Mouse (Mus musculus): ENCODE results near the gene Gm20696.

Gm20696 gene

DNA sequence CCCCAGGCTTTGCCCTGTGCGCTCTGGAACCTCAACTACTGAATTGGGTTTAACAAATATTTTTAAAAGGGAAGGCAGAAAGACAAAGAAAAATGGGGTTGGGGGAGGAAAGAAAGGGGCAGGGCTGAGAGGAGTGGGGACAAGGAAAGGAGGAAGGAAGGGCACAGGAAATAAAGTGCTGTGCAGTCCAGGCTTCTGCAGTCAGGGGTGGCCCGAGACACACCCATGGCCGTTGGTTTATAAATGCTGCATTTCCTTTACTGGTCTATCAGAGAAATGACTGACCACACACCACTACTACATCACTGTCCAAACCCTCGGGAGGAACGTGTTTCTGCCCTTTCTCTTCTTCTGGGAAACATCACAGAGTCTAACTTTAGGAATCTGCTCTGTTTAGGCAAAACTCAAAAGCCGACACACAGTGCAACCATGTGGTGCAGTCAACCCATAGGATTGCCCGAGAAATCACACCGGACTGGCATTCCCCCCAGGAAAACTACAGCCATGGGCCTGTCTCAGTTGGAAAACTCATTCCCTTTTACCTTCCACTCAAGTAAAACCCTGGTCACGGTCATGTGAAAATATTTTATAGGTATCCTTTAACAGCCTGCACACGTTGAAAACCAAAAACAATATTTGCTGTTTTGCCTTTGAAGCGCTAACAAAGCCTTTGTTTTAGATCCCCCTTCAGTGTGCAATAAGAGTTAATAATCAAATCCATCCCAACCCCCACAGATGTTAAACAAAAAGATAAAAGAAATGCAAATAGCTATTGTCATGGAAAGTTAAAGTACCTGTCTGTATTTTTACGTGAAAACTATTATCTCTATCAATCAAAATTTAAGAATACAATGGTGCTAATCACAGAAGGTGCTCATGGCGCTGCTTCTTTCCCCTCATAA, 402.2 kb downstream of the Gm20696 start:
- DNase-seq (ENCODE audit: low read depth, low spot score): no peak

GRCm38 (mm10) chr6:99263886-99264185, 402.8 kb downstream of the Gm20696 start:
- DNase-seq (ENCODE audit: low read depth, low spot score): no peak

DNA sequence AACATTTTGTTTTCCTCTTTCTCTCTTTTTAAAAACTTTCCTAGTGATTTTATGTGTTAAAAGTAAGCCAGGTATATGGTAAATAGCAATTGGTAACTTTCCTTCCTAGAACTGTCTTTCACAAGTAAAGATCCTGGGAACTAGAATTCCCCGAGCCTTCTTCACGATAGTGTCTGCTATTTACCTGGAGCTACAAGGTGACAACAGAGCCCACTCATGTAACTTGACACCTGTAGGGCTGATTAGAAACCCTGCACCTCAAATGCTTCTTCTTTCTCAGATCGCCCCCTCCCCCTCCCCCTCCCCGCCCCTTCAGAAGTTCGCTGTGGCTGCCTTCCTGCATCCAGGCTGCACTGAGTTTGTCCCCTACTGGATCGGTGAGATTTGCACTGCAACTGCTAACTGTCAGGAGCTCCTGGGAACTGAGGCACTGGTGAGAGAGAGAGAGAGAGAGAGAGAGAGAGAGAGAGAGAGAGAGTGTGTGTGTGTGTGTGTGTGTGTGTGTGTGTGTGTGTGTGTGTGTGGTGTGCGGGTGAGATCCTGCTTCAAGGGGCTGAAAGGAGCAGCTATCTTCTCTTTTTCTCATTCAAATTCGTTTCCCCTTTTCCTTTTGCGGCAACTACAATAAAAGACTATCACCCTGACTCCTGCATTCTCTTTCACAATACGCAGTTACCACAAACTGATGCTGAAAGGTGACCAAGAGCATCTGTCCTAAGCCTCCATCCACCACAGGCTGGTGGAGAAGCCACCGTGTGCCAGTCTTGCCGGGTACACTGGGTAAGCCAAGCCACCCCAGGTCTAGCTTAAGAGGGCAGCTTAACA, 403.3 kb downstream of the Gm20696 start:
- DNase-seq (ENCODE audit: low read depth, low spot score): no peak

- DNase-seq (ENCODE audit: low read depth, low spot score): no peak
Measured at GRCm38 (mm10) chr6:99261737-99262130, 404.9 kb downstream of the Gm20696 start.

DNA sequence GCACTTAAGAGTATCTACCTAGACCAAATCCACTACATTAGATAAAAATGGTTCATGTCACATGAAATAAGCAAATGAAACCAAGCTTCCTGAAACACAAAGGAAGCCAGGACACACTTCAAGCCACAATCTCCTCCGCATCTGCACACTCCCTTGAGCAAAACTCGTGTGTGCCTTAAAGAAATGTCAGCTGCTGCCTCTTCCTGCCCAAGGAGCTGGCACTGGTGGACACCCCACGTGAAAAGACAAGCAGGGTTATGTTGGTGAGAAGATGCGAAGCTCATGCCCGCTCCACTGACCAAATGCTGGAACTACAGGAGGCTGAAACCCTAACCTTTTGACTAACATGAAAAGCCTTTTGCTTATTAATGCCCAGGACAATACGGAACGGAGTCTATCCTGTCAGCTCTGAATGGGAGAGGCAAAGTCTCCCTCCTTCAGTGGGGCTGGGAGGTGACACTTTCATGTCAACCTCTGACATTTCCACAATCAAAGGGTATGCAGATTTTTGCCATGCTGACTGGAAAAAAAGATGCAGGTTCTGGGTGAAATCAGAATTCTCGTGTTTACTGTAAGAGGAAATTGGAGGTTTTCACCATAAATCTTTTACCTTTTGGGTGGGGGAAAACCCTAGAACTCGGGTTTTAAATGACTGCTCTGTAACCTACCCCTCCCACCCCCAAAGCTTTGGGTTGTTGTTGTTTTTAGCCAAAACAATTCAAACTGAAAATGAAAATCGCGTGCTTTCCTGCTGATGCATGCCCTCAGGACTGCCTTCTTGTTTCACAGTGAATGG, 405.5 kb downstream of the Gm20696 start:
- DNase-seq (ENCODE audit: low read depth, low spot score): no peak

GRCm38 (mm10) chr6:99258346-99258745, 408.3 kb downstream of the Gm20696 start:
- no peak for DNase-seq (ENCODE audit: low read depth, low spot score)

DNA sequence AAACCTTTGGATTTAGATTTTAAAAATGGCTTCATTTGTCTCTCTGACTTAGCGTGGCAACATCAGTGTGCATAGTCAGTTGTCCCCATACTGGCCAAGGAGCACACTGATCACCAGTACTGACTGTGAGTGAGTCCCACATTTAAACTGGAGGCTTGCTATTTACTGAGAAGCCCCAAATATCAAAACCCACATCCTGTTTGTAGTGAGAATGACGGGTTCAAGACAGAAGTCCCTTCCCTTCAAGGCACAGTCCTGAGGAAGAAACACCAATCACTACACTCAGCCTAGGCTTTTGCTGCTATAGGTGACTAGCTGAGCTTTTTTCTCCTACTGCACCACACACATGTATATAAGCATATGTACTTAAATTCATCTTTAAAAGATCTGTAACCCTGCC, 408.9 kb downstream of the Gm20696 start:
- no peak for DNase-seq (ENCODE audit: low read depth, low spot score)

DNA sequence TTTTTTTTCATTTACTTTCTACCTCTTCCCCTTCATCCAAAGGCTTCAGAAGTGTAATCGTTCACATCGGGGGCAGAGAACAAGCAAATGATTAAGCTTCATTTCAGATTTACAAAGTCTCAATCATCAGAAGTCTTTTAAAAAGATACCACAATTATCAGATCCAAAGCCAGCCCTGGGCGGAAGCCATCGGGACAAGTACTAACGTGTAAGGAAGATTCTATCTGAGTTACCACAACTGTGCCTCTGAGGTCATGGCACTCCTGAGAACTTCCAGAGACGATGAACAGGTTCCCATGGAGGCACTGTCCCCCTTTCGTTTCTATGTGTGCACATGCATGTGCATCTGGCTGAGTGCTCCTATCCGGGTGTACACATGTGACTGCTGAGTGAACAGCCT, 413.3 kb downstream of the Gm20696 start:
- no peak for DNase-seq (ENCODE audit: low read depth, low spot score)

GRCm38 (mm10) chr6:99252816-99253215, 413.8 kb downstream of the Gm20696 start:
- no peak for DNase-seq (ENCODE audit: low read depth, low spot score)

GRCm38 (mm10) chr6:99251924-99252323, 414.7 kb downstream of the Gm20696 start:
- DNase-seq (ENCODE audit: low read depth, low spot score): no peak

GRCm38 (mm10) chr6:99251222-99251621, 415.4 kb downstream of the Gm20696 start:
- no peak for DNase-seq (ENCODE audit: low read depth, low spot score)

DNA sequence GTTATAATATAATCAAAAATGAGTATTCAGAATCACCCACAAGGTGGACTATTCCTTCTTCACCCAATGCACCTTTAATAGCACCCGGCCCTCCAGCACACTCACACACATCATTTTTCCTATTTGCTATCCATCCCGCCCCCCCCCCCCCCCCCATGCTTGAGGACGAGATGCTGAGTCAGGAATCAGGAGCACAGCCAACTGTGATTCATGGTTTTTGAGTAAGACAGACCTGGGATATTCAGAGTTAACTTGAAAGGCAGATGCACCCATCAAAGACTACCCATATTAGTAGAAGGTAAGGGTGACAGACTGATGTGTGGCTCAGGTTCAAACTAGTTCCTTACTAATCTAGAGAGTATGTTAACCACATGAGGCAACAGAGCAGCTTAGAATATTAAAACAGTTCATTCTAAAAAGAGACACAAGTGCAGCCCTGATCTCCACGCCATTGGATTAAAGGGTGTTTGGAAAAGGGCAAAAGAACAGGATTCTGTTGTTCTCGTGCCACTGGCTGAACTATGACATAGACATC, 417.0 kb downstream of the Gm20696 start:
- no peak for DNase-seq (ENCODE audit: low read depth, low spot score)

DNA sequence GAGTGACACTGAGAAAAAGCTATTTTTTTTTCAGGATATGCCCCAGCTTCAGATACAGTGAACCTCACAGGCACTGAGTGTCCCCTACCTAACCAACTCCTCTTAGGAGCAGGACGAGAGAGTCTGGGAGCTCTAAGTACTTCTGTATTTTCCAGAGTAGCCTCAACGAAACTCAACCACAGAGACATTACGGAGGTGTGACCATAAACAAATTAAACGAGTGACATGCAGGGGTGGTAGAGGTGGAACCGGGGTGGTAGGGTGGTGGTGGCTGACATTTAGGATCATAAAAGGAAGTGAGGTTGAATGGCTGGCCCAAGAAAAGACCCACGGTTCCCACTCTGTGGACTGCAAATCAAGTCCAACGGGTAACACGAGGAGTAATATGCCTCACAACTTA, 418.2 kb downstream of the Gm20696 start:
- DNase-seq (ENCODE audit: low read depth, low spot score): no peak

DNA sequence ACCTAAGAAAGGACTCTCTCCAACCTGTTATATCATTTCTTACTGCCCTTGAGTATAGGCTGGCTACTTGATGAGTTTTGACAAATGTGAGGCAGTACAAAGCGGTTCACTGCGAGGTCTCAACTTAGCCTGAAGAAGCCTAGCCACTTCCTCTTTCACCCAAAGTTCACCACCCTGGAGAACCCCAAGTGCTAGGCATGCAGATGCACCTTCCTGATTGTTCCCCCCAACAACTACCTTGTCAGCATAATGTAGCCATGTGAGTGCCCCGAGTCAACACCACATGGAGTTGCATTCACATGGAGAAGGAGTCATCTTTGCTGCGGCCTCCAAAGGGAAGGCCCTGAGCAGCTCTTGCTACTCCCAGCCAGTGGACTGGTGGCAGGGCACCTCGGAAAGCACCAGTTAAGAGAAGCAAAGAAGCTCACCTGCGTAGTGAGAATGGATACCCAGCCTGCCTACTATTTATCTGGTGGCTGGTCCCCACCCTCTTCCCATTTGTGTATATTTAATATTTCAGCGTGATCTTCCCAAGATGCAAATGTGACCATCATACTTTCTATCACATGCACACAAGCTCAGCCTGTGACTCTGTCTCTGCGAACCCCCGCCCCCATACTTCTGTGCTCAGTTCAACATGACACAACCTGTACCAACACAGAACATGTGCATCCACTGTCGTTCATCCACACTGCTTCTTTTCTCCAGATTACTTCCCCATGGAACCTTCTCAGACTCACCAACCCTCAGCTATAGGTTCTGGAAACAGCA, 424.8 kb downstream of the Gm20696 start:
- DNase-seq (ENCODE audit: low read depth, low spot score): no peak

- no peak for DNase-seq (ENCODE audit: low read depth, low spot score)
Measured at GRCm38 (mm10) chr6:99240764-99241163, 425.8 kb downstream of the Gm20696 start.

DNA sequence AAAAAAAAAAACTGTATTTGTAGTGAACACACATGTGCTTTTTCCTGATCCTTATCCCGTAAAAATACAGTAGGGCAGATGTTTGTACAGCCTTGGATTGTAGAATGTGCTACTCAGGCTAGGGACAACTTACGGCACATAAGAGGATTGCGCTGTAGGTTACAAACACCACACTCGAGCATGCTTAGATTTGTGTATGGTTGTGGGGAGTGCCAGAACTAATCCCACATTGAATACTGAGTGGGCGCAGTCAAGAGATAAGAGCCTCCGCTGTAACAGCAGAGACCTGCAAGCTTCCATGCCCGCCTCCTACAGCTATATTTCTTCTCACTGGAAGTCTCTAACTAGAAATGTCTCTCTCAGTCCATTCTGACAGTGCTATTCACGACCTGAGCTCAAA, 431.0 kb downstream of the Gm20696 start:
- no peak for DNase-seq (ENCODE audit: low read depth, low spot score)

- DNase-seq (ENCODE audit: low read depth, low spot score): peak; percentile 16
Measured at GRCm38 (mm10) chr6:99233411-99233810, 433.2 kb downstream of the Gm20696 start.

DNA sequence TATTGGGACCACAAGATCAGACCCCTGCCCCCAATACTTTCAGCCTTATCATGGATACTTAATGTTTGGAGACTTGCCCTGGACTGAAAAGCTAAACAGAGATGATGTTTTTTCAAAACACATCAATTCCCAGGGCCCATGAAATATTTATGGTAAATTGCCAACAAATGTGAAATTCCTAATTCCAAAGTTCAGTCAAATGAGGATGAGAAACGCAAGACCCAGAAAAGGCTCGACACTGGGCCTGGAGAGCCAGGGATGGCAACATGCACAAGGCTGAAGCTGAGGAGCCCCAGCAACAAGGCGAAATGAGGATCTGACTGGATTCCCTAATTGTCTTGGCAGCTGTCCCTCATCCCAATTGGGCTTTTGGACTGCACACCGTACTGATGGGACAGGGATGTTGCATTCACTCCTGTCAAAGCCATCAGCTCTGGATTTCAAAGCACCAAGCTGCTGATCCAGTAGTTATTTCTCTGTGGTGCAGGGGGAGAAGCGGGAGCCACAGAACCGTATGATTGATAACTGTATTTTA, 438.2 kb downstream of the Gm20696 start:
- no peak for DNase-seq (ENCODE audit: low read depth, low spot score)

GRCm38 (mm10) chr6:99221147-99221546, 445.4 kb downstream of the Gm20696 start:
- DNase-seq (ENCODE audit: low read depth, low spot score): no peak

GRCm38 (mm10) chr6:99220472-99220871, 446.1 kb downstream of the Gm20696 start:
- DNase-seq (ENCODE audit: low read depth, low spot score): no peak

DNA sequence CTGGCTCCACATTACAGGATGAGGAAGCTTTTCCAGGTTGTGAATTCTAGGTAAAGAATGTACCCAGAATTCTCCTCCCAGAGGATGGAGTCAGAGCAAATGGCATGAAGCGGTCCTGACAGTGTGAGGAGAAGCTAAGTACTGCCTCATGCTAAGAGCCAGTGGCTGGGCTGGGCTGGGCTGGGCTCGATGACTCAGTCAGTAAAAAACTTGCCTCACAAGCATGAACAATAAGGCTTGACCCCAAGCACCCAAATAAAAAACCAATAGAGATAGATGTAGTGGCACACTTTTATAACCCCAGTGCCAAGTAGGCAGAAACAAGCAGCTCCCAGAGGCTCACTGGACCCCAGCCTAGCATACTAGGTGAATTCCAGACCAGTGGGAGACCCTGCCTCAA, 448.8 kb downstream of the Gm20696 start:
- no peak for DNase-seq (ENCODE audit: low read depth, low spot score)
